Mouse (Mus musculus) ZHBTc4 (cell line): ENCODE results near the gene Pibf1.

ENCODE experiments used
- DNase-seq: peaks from one replicate; pipeline ENCODE4 v3.0.0-alpha.2; 2011; ENCODE audit warnings: low read depth, low spot score

Gene Pibf1

GRCm38 (mm10) chr14:99265791-99266190, 166.6 kb downstream of the Pibf1 start:
- no peak for DNase-seq

DNA sequence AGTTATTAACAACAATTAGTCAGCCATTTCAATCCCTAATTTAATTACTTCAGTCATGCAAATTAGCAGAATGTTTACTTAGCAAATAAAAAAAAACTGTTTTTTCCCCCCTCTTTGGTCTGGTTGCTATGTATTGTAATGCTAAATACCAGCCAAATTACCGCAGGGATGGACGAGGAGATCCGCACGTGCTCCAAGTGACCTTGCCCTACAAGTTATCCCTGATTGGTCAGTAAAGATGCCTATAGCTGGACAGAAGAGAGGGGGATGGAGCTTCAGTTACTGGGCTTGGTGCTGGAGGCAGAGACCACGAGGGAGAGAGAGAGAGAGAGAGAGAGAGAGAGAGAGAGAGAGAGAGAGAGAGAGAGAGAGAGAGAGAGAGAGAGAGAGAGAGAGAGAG, 167.5 kb downstream of the Pibf1 start:
- DNase-seq: no peak

DNA sequence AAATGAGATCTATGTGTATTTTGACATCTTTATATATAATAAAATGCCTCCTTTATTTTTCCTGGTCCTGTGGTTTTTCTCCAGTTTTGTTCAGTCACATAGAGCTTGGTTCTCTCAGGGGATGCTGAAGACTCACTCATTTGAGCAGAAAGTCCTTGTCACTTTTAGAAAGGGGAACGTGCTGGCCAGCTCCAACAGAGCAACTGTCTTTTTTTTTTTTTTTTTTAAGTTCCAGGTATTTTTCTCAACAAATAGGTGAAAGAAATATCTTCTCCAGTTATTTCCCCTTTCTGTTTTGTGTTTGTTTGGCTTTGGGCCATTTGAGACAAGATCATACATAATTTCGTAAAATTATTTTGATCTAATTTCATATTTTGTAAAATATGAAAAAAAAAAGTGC, 174.8 kb downstream of the Pibf1 start:
- DNase-seq: no peak

DNA sequence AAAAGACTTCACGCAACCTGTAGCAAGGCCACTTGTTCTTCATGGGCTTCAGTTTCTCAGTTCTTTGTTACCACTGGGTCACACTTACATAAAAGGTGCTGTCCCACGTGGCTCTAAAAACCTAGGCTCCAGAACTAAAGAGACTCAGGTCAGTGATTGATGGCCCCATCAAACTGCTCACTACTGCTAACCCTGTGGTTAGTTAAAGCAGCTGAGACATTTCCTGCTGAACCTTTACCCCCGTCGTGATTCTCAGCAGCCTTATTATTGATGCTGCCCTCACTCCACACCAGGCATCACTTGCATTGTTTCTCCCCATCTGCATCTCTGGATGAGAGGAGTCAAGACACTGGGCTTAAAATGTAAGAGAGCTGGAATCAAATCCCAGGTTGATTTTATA, 176.6 kb downstream of the Pibf1 start:
- DNase-seq: peak; percentile 42

- peak; percentile 67 for DNase-seq
Observed at GRCm38 (mm10) chr14:99278312-99278711, 179.1 kb downstream of the Pibf1 start.

GRCm38 (mm10) chr14:99278763-99279486, 179.7 kb downstream of the Pibf1 start:
- DNase-seq: no peak

DNA sequence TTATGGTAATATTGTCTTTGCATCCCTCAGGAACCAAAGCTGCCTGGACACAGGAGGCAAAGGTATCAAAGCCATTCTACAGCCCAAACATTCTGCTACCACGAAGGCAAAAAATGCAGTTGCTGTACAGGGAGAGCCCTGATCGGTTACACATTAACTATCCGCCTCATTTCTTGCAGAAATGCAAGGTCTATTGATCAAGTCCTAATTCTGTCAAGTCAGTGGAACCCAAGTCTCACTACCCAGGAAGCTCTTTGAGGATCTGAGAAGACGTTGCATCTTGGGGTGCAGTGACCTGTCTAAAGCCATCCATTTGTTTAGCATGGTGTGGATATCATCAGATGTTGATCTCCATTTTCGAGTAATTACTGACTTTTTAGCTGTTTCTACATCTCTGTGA, 181.2 kb downstream of the Pibf1 start:
- DNase-seq: no peak

DNA sequence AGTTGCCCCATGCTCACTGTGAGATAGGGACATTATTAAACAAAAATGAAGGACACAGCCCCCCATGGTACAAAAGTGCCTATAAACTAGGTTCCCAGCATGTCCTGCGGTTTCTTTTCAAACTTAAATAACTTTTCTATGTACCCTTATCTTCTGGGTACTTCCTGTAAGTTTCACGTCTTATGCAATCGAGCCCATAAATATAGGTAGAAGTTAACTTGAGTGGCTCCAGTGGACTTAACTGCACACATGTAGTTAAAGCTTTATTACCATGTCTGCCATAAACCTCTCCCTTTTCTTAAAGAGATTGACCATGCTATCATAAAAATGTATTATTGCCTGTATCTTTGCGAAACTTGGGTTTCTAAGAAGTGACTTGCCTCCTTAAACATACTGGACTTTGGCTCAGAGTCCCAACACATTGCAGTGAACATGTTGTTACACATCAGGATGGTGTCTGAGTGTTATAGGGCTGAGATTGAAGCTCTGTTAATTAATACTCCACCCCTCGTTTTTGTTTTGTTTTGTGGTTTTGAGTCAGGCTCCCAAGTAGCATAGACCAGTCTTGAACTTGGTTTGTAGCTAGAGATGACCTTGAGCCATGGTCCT, 181.7 kb downstream of the Pibf1 start:
- no peak for DNase-seq

DNA sequence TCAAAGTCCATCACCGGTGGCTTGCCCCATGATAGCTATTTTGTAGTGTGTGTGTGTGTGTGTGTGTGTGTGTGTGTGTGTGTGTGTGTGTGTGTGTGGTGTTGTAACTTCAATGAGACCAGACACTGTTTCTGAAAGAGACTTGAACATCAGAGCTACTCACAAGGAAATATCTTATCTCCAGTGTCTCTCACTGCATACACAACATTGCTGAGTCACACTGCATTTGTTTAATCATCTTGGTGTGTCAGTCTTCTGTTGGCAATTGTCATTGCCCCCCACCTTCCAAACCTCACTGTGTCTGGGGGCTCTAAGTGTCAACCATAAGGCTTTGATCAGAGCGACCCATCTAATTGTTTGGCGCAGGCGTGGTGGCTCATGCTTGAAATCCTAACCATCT, 186.3 kb downstream of the Pibf1 start:
- no peak for DNase-seq

DNA sequence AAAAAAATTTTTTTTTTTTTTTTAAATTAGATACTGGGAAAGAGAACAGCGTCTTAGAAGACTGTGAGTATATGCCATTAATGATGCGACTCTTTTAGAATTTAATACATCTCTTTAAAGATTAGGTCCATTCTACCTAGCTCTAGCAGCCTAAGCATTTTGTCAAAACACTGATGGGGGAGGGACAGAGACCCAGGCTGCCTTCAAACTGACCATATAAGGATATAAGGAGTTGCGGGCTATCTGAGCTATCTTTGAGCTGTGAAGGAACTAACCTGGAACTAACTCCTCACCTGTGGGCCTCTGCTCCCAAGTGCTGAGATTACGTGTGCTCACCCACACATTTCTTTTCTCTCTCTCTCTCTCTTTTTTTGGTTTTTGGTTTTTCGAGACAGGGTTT, 193.0 kb downstream of the Pibf1 start:
- DNase-seq: no peak

GRCm38 (mm10) chr14:99294424-99294823, 195.2 kb downstream of the Pibf1 start:
- DNase-seq: peak; percentile 71

- no peak for DNase-seq
Observed at GRCm38 (mm10) chr14:99295606-99296341, 196.6 kb downstream of the Pibf1 start.

DNA sequence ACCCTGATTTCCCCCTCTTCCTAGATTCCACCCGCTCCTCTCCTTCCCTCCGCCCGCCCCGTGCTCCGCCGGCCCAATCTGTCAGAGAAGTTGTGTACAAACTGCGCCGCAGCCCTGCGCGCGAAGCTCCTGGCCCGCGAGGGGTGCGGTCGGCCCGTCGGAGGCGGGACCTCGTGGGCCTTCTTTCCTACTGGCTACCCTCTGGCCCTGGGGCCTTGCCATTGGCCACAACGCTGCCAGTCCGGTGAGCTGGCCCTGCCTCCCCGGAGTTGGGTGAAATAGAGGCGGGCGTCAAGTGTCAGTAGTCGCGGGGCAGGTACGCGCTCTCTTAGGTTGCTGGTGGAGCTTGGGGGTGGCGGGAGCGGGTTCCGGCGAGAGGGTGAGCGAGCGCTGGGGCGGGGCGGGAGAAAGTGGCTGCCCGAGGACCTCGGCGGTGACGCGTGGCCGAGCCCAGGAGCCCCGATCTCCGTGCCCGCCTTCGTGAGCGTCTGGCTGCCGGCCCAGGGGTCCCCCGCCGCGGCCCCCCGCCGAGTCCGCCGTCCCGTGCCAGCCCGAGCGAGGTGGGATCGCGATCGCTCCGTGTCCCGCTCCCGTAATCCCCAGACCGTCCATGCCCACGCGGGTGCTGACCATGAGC, 199.3 kb downstream of the Pibf1 start, which contains the start of gene Klf5:
Gene Klf5, plus strand, starts transcription at position 307 of the 637 bp plus-strand sequence.
- peak; percentile 100 for DNase-seq

GRCm38 (mm10) chr14:99299022-99299481, 199.8 kb downstream of the Pibf1 start:
- peak; percentile 67 for DNase-seq

DNA sequence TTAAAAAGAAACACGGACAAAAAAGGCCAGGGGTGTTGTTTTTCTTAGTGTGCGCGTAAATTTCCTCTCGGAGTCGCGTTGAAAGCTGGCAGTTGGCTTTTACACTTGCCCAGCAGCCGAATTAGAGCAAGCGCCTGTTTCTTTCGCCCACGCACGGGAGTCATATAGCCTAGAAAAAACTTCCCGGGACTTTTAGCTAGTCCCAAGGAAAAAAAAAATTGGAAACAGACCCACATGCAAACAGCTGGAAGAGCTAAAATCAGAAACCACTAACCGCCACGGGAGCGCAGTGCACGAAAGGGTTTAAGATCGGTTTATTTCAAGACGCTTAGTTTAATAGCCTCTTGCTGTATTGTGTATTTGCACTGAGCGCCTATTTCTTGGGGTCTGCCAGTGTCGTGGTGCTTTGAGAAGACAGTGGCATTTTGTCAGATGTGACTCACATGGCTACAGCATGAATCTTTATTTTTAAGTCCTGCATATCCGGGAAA, 200.5 kb downstream of the Pibf1 start:
- no peak for DNase-seq

GRCm38 (mm10) chr14:99301472-99301871, 202.2 kb downstream of the Pibf1 start:
- peak; percentile 97 for DNase-seq
